Mouse (Mus musculus) embryonic fibroblast, embryonic 13.5 days (primary cell): ENCODE measurements around the gene C1ql2. TPM values are rescaled to one million over a fixed set of nuclear protein-coding genes. Genes with fewer than 3 reads are reported as not detected.

Experiments
- H3K27ac ChIP-seq: 2 replicates; pipeline ENCODE4 v1.5.1; 2012; ENCODE audit warnings: low read length, control low read depth, inconsistent platforms; ENCODE audit not compliant: insufficient read depth
- H3K4me1 ChIP-seq: 2 replicates; pipeline ENCODE4 v1.6.1; 2011; ENCODE audit warnings: low read length; ENCODE audit not compliant: control insufficient read depth, insufficient read depth
- H3K4me3 ChIP-seq: 2 replicates; pipeline ENCODE4 v1.5.1; 2011; ENCODE audit warnings: mild to moderate bottlenecking, control low read depth, low read length; ENCODE audit not compliant: insufficient read depth
- CTCF ChIP-seq: IDR thresholded peaks from 2 replicates; pipeline ENCODE4 v1.5.1; 2011; ENCODE audit warnings: mild to moderate bottlenecking, control low read depth, low read length, moderate library complexity, borderline replicate concordance; ENCODE audit not compliant: insufficient read depth
- POLR2A ChIP-seq: IDR thresholded peaks from 2 replicates; pipeline ENCODE4 v1.6.1; 2011; ENCODE audit warnings: low read depth, mild to moderate bottlenecking, control low read depth, low read length, moderate library complexity
- polyA plus RNA-seq: library from polyadenylated mRNA; stranded (reverse); fragments of >200 nt; gene quantifications from 2 replicates; pipeline ENCODE4 v1.2.4, GENCODE M21; 2011; ENCODE audit warnings: low read depth; ENCODE audit not compliant: missing spikeins, insufficient read length

The C1ql2 gene
- polyA plus RNA-seq = not detected in 2 replicates

- H3K4me1 ChIP-seq = no peaks in the 10 kb centered on the region
- H3K4me3 ChIP-seq = no peak within 1 kb of the TSS
- TF ChIP-seq CTCF (no peak), POLR2A (no peak)
Measured at GRCm38 (mm10) chr1:120340419-120341171, at the start of gene C1ql2. Gene C1ql2, plus strand, starts transcription at chr1:120340582.

GRCm38 (mm10) chr1:120291709-120292108 is 48.7 kb upstream of the C1ql2 start:
- Histone ChIP-seq H3K4me3 (no peak overlapping the region), H3K4me1 (no peaks in the 10 kb centered on the region), H3K27ac (no peak overlapping the region)
- TF ChIP-seq POLR2A (no peak), CTCF (no peak)

More at GRCm38 (mm10) chr1:120340419-120341171, at the start of gene C1ql2:
- no peak within 1 kb of the TSS for H3K27ac ChIP-seq

- no peaks in the 10 kb centered on the region for H3K4me1 ChIP-seq
- H3K4me3 ChIP-seq = no peak overlapping the region
- TF ChIP-seq POLR2A (no peak), CTCF (no peak)
- no peak overlapping the region for H3K27ac ChIP-seq
Measured at GRCm38 (mm10) chr1:120293803-120294202, 46.6 kb upstream of the C1ql2 start.

GRCm38 (mm10) chr1:120296936-120297335 is 43.4 kb upstream of the C1ql2 start:
- H3K4me1 ChIP-seq = no peaks in the 10 kb centered on the region
- no peak for TF ChIP-seq POLR2A
- TF ChIP-seq CTCF = no peak
- no peak overlapping the region for H3K27ac ChIP-seq
- no peak overlapping the region for H3K4me3 ChIP-seq

- TF ChIP-seq POLR2A (no peak), CTCF (no peak)
- H3K4me1 ChIP-seq = no peaks in the 10 kb centered on the region
- no peak overlapping the region for H3K4me3 ChIP-seq
- H3K27ac ChIP-seq = no peak overlapping the region
Measured at GRCm38 (mm10) chr1:120305801-120306200, 34.6 kb upstream of the C1ql2 start.

- H3K4me3 ChIP-seq = no peak overlapping the region
- no peaks in the 10 kb centered on the region for H3K4me1 ChIP-seq
- TF ChIP-seq CTCF (no peak), POLR2A (no peak)
- no peak overlapping the region for H3K27ac ChIP-seq
Measured at GRCm38 (mm10) chr1:120321270-120322021, 18.9 kb upstream of the C1ql2 start.

GRCm38 (mm10) chr1:120323131-120323561 is 17.2 kb upstream of the C1ql2 start:
- TF ChIP-seq POLR2A (no peak), CTCF (no peak)
- no peaks in the 10 kb centered on the region for H3K4me1 ChIP-seq
- H3K27ac ChIP-seq = no peak overlapping the region
- no peak overlapping the region for H3K4me3 ChIP-seq

- peak; percentile 26; the same call in 1 of the 2 replicates for TF ChIP-seq CTCF
- no peak for TF ChIP-seq POLR2A
- Histone ChIP-seq H3K4me3 (no peak overlapping the region), H3K4me1 (no peaks in the 10 kb centered on the region), H3K27ac (no peak overlapping the region)
Measured at GRCm38 (mm10) chr1:120327714-120328113, 12.7 kb upstream of the C1ql2 start.

GRCm38 (mm10) chr1:120328212-120328611 is 12.2 kb upstream of the C1ql2 start:
- TF ChIP-seq POLR2A (no peak), CTCF (no peak)

GRCm38 (mm10) chr1:120331841-120332240 is 8.5 kb upstream of the C1ql2 start:
- no peaks in the 10 kb centered on the region for H3K4me1 ChIP-seq
- no peak overlapping the region for H3K27ac ChIP-seq
- TF ChIP-seq POLR2A = no peak
- no peak for TF ChIP-seq CTCF
- H3K4me3 ChIP-seq = no peak overlapping the region

More at GRCm38 (mm10) chr1:120328212-120328611, 12.2 kb upstream of the C1ql2 start:
- no peak overlapping the region for H3K27ac ChIP-seq
- H3K4me1 ChIP-seq = no peaks in the 10 kb centered on the region
- H3K4me3 ChIP-seq = no peak overlapping the region
